Mouse (Mus musculus) hindbrain, embryonic 14.5 days (tissue): ENCODE results near the gene Fopnl. TPM values are rescaled to one million over a fixed set of nuclear protein-coding genes. Genes with fewer than 3 reads are reported as not detected.
A peak's percentile ranks its signal among the peaks of the same experiment; 100 is the strongest.

Source experiments
- ATAC-seq: fragments of 200-750 bp; cut with Nextera tagmentation; 2 replicates; pipeline ENCODE4 v1.8.0; 2017; ENCODE audit warnings: moderate number of reproducible peaks, mild to moderate bottlenecking, moderate TSS enrichment, moderate library complexity; ENCODE audit not compliant: low FRiP score
- DNase-seq: peaks from one replicate; pipeline ENCODE4 v3.0.0-alpha.2; 2015; ENCODE audit warnings: low spot score
- H3K27ac ChIP-seq: fragments of 300-500 bp; sonication (generic); 2 replicates; pipeline ENCODE4 v1.5.1; 2014; ENCODE audit warnings: mild to moderate bottlenecking, moderate library complexity
- H3K27me3 ChIP-seq: fragments of 300-500 bp; sonication (generic); 2 replicates; pipeline ENCODE4 v1.6.1; 2014; ENCODE audit warnings: mild to moderate bottlenecking, low read length, mixed read lengths; ENCODE audit not compliant: control insufficient read depth, insufficient read depth
- H3K36me3 ChIP-seq: fragments of 300-500 bp; sonication (generic); replicated peaks from 2 replicates; pipeline ENCODE4 v1.6.1; 2014; ENCODE audit not compliant: control insufficient read depth, insufficient read depth
- H3K4me1 ChIP-seq: fragments of 300-500 bp; sonication (generic); replicated peaks from 2 replicates; pipeline ENCODE4 v1.6.1; 2014; ENCODE audit warnings: antibody characterized with exemption, low read length, mixed read lengths; ENCODE audit not compliant: control insufficient read depth, insufficient read depth
- H3K4me2 ChIP-seq: fragments of 300-500 bp; sonication (generic); replicated peaks from 2 replicates; pipeline ENCODE4 v1.6.1; 2014; ENCODE audit warnings: mild to moderate bottlenecking, moderate library complexity
- H3K4me3 ChIP-seq: fragments of 300-500 bp; sonication (generic); replicated peaks from 2 replicates; pipeline ENCODE4 v1.5.1; 2014; ENCODE audit warnings: mild to moderate bottlenecking, low read length
- H3K9ac ChIP-seq: fragments of 300-500 bp; sonication (generic); 2 replicates; pipeline ENCODE4 v1.6.1; 2014
- H3K9me3 ChIP-seq: fragments of 300-500 bp; sonication (generic); 2 replicates; pipeline ENCODE4 v1.6.1; 2016; ENCODE audit warnings: low read length; ENCODE audit not compliant: control insufficient read depth
- WGBS: fragments of 180-500 bp; shearing (Covaris S2); extraction: QIAGEN DNeasy Blood & Tissue Kit; methylation state at CpG from one replicate; pipeline ENCODE4 v1.1.7; 2014; 5-methylcytosine and 5-hydroxymethylcytosine counted together
- polyA plus RNA-seq: library from polyadenylated mRNA; unstranded; fragments of >200 nt; fragmentation: Nextera tagmentation; extraction: Ambion mirVana; gene quantifications from 2 replicates; pipeline ENCODE4 v1.2.1, GENCODE M21; 2014

The Fopnl gene
- polyA plus RNA-seq, 1 experiment from 2014 or later: 209 TPM

DNA sequence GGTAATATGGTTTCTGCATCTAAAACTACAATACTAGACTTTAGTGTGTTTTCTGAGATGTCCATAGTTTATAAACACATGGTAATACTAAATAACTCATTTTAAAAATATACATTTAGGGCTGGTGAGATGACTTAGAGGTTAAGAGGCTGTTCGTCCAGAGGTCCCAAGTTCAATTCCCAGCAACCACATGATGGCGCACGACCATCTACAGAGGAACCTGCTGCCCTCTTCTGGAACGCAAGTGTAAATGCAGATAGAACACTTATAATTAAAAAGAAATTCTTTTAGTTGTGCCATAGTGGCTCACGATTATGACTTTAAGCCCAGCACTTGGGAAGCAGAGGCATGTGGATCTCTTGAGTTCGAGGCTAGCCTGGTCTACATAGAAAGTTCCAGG, 5.8 kb downstream of the Fopnl start:
- no peaks in the 10 kb centered on the region for H3K9me3 ChIP-seq
- no peak overlapping the region for H3K4me3 ChIP-seq
- peaks cover 11% of the 10 kb centered on the region for H3K4me1 ChIP-seq
- DNase-seq (peak; percentile 38), ATAC-seq (no peak)
- no peak overlapping the region for H3K9ac ChIP-seq
- no peak overlapping the region for H3K27ac ChIP-seq
- no peak overlapping the region for H3K4me2 ChIP-seq
- H3K36me3 ChIP-seq: peaks cover 69% of the 10 kb centered on the region
- H3K27me3 ChIP-seq: no peaks in the 10 kb centered on the region
- 51% methylated on average over 6 of the region's 6 CpGs for WGBS

DNA sequence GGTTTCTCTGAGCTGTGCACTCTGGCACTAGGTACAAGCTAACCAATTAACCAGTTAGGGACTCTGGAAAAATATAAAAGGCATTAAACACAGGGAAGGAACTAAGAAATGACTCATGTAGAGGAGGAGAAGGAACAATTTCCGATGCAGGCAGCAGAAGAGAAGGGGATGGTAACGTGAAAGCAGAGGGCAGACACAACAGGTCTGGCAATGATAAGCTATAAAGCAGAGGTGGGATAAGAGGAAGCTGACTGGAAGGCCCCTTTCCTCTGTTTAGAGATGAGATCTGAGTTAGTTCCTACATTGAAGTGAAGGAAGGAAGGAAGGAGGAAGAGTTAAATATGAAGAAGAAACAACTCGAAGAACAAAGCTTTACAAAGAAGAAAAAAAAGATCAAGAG, 7.4 kb downstream of the Fopnl start:
- Histone ChIP-seq H3K4me3 (no peak overlapping the region), H3K9me3 (no peaks in the 10 kb centered on the region), H3K36me3 (peaks cover 78% of the 10 kb centered on the region), H3K4me1 (no peaks in the 10 kb centered on the region), H3K9ac (no peak overlapping the region), H3K27ac (no peak overlapping the region), H3K27me3 (no peaks in the 10 kb centered on the region), H3K4me2 (no peak overlapping the region)
- 98% methylated on average over 3 of the region's 3 CpGs for WGBS
- DNase-seq (no peak), ATAC-seq (no peak)

DNA sequence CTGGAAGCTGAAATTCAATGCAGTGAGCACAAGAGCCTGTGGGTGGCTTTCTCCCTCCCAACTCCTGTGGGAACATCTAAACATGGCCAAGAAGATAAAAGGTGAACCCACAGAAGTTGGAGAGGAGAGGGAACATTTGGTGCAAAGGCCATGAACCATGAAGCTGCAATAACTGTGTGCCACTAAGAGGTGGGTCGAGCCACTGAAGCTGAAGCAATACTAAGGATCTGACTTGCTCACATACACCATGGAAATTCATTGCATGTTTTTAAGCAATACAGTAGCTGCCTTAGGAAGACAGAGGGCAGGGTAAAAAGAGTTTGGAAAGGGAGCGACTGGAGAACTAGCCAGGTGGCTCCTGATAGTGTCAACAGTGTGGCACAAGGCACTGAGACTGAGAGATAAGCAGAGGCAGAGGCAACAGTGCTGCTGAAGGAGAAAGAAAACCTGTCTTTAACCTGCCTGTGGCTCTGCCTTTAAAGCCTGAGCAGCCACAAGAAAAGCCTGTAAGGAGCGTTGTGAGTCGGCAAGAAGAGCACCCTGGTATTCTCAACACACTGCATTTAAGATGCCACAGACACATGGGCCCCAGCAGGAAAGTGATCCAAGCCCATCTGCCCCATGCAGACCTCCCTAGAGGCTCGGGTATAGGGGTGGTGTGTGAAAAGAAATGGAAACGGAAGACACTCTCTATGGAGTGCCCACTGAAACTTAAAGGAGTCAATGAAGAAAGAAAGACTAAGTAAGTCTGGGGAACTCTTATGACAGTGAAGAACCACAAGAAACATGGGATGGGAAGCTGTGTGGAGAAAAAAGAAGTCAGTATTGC, 8.7 kb downstream of the Fopnl start:
- H3K27me3 ChIP-seq: no peaks in the 10 kb centered on the region
- H3K9me3 ChIP-seq: no peaks in the 10 kb centered on the region
- no peak overlapping the region for H3K9ac ChIP-seq
- no peak overlapping the region for H3K4me3 ChIP-seq
- DNase-seq (no peak), ATAC-seq (no peak)
- 93% methylated on average over 6 of the region's 6 CpGs for WGBS
- peaks cover 82% of the 10 kb centered on the region for H3K36me3 ChIP-seq
- no peaks in the 10 kb centered on the region for H3K4me1 ChIP-seq
- H3K27ac ChIP-seq: no peak overlapping the region
- H3K4me2 ChIP-seq: no peak overlapping the region

DNA sequence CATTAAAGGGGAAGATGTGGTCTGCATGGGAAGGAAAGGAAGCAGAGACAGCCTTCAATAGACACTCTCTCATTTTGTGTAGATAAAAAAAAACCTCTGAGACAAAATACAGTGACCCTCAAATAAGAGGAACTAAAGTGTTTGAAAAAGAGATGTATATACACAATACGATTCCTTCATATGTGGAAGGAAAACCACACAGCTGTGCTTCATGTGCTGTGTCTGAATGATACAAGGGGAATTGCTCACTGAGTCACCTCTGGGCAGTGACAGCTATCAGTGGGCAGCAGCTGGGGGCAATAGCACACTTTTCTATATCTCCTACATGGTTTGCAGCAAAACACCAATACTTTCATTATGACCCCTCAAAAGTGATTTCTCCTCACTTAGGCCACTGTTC, 9.8 kb downstream of the Fopnl start:
- peaks cover 80% of the 10 kb centered on the region for H3K36me3 ChIP-seq
- ATAC-seq (no peak), DNase-seq (no peak)
- no peak overlapping the region for H3K4me3 ChIP-seq
- H3K9ac ChIP-seq: no peak overlapping the region
- H3K27ac ChIP-seq: no peak overlapping the region
- H3K4me1 ChIP-seq: no peaks in the 10 kb centered on the region
- no peaks in the 10 kb centered on the region for H3K9me3 ChIP-seq
- H3K27me3 ChIP-seq: no peaks in the 10 kb centered on the region
- H3K4me2 ChIP-seq: no peak overlapping the region
- WGBS: 94% methylated on average over 1 of the region's 1 CpGs

DNA sequence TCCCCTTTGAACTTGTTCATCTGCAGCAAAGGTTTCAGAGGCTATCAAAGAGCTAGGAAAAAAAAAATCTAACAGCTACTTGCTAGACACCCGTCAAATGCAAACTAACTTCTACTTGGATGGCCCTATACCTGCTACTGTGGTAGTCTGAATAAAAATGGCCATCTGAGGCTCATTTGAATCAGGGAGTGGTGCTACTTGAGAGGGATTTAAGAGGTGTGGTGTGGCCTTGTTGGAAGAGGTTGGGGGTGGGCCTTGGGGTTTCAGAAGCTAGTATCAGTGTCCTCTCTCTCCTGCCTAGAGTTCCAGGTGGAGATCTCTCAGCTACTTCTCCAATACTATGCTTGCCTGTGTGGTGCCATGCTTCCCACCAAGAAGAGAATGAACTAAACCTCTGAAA, 10.8 kb downstream of the Fopnl start:
- Histone ChIP-seq H3K9me3 (no peaks in the 10 kb centered on the region), H3K36me3 (peaks cover 79% of the 10 kb centered on the region), H3K27ac (no peak overlapping the region), H3K27me3 (no peaks in the 10 kb centered on the region), H3K9ac (no peak overlapping the region), H3K4me2 (no peak overlapping the region), H3K4me1 (no peaks in the 10 kb centered on the region), H3K4me3 (no peak overlapping the region)
- no peak for ATAC-seq
- DNase-seq: no peak
- 87% methylated on average over 1 of the region's 1 CpGs for WGBS

DNA sequence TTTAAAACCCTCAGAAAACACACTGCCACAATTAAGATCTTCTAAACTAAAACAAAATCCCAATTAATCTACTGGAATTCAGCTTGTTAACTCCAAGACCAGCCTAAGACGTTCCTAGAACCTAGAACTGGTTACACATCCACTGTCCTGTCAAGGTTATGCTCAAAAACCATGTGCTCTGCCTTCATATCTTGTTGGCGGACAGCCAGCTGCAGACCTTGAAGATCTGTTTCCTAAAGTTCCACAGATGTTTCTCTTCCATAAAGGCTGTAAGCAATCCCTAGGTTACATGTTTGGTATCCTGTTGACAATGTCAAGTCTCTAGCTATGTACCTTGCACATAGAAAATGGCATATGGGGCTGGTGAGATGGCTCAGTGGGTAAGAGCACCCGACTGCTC, 12.4 kb downstream of the Fopnl start:
- H3K4me1 ChIP-seq: no peaks in the 10 kb centered on the region
- peaks cover 81% of the 10 kb centered on the region for H3K36me3 ChIP-seq
- no peak overlapping the region for H3K4me3 ChIP-seq
- no peak for DNase-seq
- no peak overlapping the region for H3K9ac ChIP-seq
- no peak overlapping the region for H3K4me2 ChIP-seq
- ATAC-seq: no peak
- H3K27me3 ChIP-seq: no peaks in the 10 kb centered on the region
- H3K27ac ChIP-seq: no peak overlapping the region
- 90% methylated on average over 3 of the region's 3 CpGs for WGBS
- no peaks in the 10 kb centered on the region for H3K9me3 ChIP-seq

GRCm38 (mm10) chr16:14303676-14304075, 13.5 kb downstream of the Fopnl start:
- WGBS: 84% methylated on average over 7 of the region's 7 CpGs
- Histone ChIP-seq H3K4me3 (no peak overlapping the region), H3K9me3 (no peaks in the 10 kb centered on the region), H3K9ac (no peak overlapping the region), H3K4me1 (no peaks in the 10 kb centered on the region), H3K36me3 (peaks cover 86% of the 10 kb centered on the region), H3K27ac (no peak overlapping the region), H3K27me3 (no peaks in the 10 kb centered on the region), H3K4me2 (no peak overlapping the region)
- ATAC-seq: no peak; the same call in 1 of the 2 replicates
- no peak for DNase-seq

DNA sequence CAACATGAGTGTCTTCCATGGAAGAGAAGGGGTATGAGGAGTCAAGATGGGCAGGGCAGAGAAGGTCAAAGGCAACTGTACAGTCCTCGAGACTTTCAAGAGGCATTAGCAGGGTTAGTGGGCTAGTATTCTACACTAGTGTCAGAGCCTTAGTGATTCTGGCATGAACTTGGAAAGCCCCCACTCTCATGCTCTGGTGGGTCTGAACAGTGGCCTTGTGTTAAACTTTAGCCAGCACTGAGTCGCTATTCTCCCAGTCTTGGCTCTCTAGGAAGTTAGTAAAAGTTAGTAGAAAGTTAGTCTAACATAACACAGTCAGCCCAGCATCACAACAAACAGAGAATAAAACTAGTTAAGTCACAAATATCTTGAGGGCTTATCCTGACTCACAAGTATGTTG, 14.1 kb downstream of the Fopnl start:
- H3K4me1 ChIP-seq: no peaks in the 10 kb centered on the region
- peaks cover 85% of the 10 kb centered on the region for H3K36me3 ChIP-seq

GRCm38 (mm10) chr16:14298461-14298860, 18.7 kb downstream of the Fopnl start:
- Histone ChIP-seq H3K4me3 (no peak overlapping the region), H3K9me3 (no peaks in the 10 kb centered on the region), H3K9ac (no peak overlapping the region), H3K27ac (no peak overlapping the region), H3K4me2 (no peak overlapping the region), H3K4me1 (no peaks in the 10 kb centered on the region), H3K36me3 (peaks cover 48% of the 10 kb centered on the region), H3K27me3 (no peaks in the 10 kb centered on the region)
- DNase-seq (no peak), ATAC-seq (no peak)
- WGBS: 89% methylated on average over 4 of the region's 4 CpGs

More for the DNA sequence above, 14.1 kb downstream of the Fopnl start:
- no peak overlapping the region for H3K27ac ChIP-seq
- no peaks in the 10 kb centered on the region for H3K27me3 ChIP-seq
- DNase-seq (no peak), ATAC-seq (no peak)
- no peak overlapping the region for H3K4me2 ChIP-seq
- no peak overlapping the region for H3K9ac ChIP-seq
- H3K9me3 ChIP-seq: no peaks in the 10 kb centered on the region
- WGBS: 68% methylated on average over 2 of the region's 2 CpGs
- H3K4me3 ChIP-seq: no peak overlapping the region
